Mouse (Mus musculus) olfactory bulb, adult 2 months (tissue): ENCODE measurements around the gene Frmd4a. TPM values are rescaled to one million over a fixed set of nuclear protein-coding genes. Genes with fewer than 3 reads are reported as not detected.

ENCODE experiments used
- H3K27ac ChIP-seq: fragments of 200-500 bp; 2 replicates; pipeline ENCODE4 v1.5.1; 2012; ENCODE audit warnings: low read depth, low read length; ENCODE audit not compliant: insufficient read depth
- H3K4me1 ChIP-seq: fragments of 200-500 bp; 2 replicates; pipeline ENCODE4 v1.6.1; 2012; ENCODE audit warnings: low read length; ENCODE audit not compliant: control insufficient read depth, insufficient read depth
- H3K4me3 ChIP-seq: fragments of 200-500 bp; 2 replicates; pipeline ENCODE4 v1.5.1; 2012; ENCODE audit warnings: mild to moderate bottlenecking, low read depth, low read length, moderate library complexity; ENCODE audit not compliant: insufficient read depth
- CTCF ChIP-seq: fragments of 200-500 bp; IDR thresholded peaks from 2 replicates; pipeline ENCODE4 v1.5.1; 2012; ENCODE audit warnings: low read depth, mild to moderate bottlenecking, low read length, moderate library complexity; ENCODE audit not compliant: insufficient read depth
- POLR2A ChIP-seq: fragments of 200-500 bp; IDR thresholded peaks from 2 replicates; pipeline ENCODE4 v1.6.1; 2012; ENCODE audit warnings: mild to moderate bottlenecking, low read depth, low read length, moderate library complexity; ENCODE audit not compliant: insufficient read depth
- WGBS: fragments of 180-500 bp; shearing (Covaris S2); methylation state at CpG from one replicate; pipeline ENCODE4 v1.1.7; 2018; 5-methylcytosine and 5-hydroxymethylcytosine counted together
- polyA plus RNA-seq: library from polyadenylated mRNA; stranded (reverse); fragments of >200 nt; gene quantifications from 2 replicates; pipeline ENCODE4 v1.2.4, GENCODE M21; 2012; ENCODE audit warnings: low replicate concordance; ENCODE audit not compliant: missing spikeins, insufficient read depth, insufficient read length

Frmd4a gene
- polyA plus RNA-seq, 1 experiment = not detected

DNA sequence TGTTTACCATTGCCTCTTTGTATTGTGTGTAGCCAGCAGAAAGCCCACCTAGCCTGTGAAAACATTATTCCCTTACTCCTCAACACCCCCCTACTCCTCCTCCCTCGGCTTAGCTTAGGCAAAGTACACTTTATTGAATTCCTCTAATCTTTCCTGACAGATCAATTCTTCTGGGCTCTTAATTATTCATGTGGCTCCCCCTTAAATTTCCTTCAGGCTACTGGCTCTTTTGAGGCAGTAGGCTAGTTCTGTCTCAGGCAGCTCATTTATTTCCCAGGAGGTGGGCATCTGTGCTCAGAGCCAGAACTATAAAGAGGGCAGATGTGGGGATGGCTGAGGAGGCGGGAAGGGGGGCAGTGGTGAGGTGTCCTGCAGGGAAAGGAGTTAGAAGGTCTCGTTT, 24.5 kb downstream of the Frmd4a start:
- WGBS = 49% methylated on average over 3 of the region's 3 CpGs

DNA sequence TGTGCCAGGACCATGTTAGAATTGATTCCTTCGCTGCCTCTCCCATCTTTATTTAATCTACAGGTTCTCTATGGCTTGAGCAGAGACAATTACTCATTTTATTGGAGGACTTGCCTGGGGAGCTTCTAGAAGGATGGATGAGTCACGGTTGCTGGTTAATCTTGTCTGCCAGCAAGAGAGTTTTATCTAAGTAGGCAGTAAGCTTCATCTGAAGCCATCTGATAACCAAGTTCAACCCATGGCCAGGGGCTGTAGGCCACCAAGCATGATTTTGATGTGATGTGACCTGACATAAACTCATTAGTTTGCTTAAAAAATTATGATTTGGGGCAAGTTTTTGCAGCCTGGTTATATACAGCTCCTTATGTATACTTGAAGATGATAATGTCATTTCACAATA, 38.0 kb downstream of the Frmd4a start:
- 0 out of 2 replicates have a peak, but pooled peaks cover 3% of the 10 kb centered on the region for H3K4me1 ChIP-seq
- H3K4me3 ChIP-seq = no peak overlapping the region
- H3K27ac ChIP-seq = no peak overlapping the region
- 64% methylated on average over 2 of the region's 2 CpGs for WGBS
- TF ChIP-seq POLR2A (no peak), CTCF (no peak)

More for the DNA sequence above, 24.5 kb downstream of the Frmd4a start:
- H3K27ac ChIP-seq = no peak overlapping the region
- H3K4me1 ChIP-seq = peaks cover 2% of the 10 kb centered on the region; the same call in 1 of the 2 replicates
- H3K4me3 ChIP-seq = no peak overlapping the region
- TF ChIP-seq POLR2A (no peak), CTCF (no peak)

DNA sequence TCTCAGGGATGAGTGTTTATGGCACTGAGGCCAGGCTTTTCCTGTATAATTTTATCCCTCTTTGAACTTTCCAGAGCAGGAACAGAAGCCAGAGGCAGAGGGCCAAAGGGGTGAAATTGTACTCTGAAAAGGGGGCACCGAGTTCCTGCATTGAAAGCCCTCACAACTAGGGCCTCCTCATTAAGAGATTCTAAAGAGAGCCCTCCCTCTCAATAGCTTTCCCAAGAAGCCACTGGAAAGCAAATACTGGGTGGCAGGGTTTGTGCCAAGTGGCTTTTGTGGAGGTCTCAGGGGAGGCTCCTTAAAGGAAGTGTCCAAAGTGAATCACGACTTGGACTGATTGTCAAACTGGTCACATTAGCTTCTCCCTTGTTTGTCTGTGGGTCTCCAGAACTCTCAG, 43.2 kb downstream of the Frmd4a start:
- no peak overlapping the region for H3K27ac ChIP-seq
- no peak for TF ChIP-seq POLR2A
- TF ChIP-seq CTCF = no peak
- H3K4me3 ChIP-seq = no peak overlapping the region
- 0 out of 2 replicates have a peak, but pooled peaks cover 3% of the 10 kb centered on the region for H3K4me1 ChIP-seq
- 19% methylated on average over 2 of the region's 2 CpGs for WGBS

DNA sequence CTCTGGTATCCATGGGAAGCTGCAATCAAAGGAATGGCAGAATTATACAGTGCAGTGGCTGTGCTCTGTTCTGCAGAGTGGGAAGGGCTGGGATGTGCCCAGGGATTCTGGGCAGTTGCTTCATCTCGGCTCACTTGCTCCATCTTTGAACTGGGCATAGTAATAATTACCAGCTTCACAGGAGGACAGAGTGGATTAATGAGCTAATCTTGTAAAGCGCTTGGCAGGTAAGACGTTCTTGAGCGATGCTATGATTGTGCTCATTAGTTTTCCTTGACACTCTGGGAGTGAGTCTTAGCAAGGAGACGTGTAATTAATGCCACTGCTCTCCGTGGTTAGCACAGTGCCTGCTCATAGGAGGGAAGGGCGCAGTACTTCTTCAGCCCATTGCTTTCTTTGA, 54.3 kb downstream of the Frmd4a start:
- 15% methylated on average over 7 of the region's 7 CpGs for WGBS
- Histone ChIP-seq H3K27ac (peak overlapping the region; percentile 47), H3K4me3 (no peak overlapping the region), H3K4me1 (peaks cover 13% of the 10 kb centered on the region)
- TF ChIP-seq POLR2A (no peak), CTCF (no peak)

DNA sequence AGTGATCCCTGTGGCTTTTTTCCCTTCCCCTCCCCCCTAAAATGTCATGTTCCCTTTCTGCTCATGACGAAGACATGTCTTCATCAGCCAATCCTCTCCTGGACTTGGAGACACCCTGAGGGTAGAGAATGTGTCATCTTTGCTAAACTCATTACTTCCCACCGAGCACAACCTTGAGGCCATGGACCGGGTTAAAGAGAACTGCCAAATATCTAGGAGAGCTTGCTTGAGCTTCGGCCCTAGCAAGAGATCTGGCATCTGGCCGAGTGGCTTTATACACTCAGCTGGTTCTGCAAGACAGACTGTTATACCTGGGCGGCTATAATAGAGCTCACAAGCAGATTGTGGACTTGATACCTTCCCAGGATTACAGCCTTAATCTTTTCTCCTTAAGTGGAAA, 66.4 kb downstream of the Frmd4a start:
- Histone ChIP-seq H3K27ac (no peak overlapping the region), H3K4me3 (no peak overlapping the region), H3K4me1 (no peaks in the 10 kb centered on the region)
- 80% methylated on average over 6 of the region's 6 CpGs for WGBS
- TF ChIP-seq POLR2A (no peak), CTCF (no peak)

DNA sequence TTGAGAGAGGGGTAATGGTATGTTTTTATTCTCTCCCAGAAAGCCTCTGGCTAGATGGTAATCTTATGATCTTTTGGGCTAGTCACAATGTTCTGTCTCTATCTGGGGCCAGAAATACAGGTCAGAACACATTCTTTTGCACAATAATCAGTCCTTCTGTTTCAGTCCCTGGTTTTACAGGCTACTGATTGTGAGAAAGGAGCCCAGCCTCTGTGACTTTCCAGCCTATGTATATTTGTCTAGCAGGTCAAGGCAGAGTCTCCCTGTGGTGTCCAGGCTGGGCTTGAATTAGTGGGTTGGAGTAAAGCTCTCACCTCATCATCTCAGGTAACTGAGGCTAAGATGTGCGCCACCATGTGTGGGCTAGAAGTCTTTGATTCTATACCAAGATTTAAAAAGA, 80.1 kb downstream of the Frmd4a start:
- Histone ChIP-seq H3K27ac (no peak overlapping the region), H3K4me3 (no peak overlapping the region), H3K4me1 (peaks cover 2% of the 10 kb centered on the region; the same call in 1 of the 2 replicates)
- no peak for TF ChIP-seq POLR2A
- 97% methylated on average over 1 of the region's 1 CpGs for WGBS

DNA sequence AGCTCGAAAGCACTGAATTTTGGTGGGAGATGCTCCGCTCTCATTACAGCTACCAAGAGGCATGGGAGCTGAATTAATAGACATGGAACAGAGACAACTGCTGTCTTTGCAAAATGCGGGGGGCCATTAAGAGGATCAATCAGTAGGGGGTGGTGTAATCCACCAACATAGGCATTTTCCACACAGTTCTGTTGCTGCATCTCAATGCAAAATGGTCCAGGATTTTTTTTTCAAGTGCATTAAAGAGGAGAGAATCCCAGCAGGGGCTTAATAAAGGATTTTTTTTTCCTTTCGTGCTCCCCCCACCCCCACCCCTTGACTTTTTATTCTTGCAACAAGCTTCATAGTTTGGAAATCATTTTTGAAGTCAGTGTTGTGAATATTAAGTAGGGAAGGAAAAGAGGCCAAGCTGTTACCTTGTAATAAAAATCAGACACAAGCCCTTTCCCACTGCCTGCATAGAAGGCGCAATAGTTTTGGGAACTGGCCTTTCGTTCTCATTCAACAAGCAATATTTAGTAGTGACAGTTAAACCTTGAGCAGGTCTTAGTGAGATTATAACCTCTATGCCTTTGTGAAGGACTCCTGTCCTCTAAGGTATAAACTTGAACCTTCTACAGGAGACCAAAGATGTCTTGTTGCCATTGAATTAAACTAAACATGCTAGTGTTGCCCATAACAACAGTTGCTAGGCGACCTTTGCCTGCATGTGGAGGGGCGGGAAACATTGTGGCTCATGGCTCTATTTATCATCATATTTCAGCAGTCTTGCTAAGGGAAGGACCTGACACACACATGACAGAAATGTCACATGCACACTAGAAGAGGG, 81.6 kb downstream of the Frmd4a start:
- WGBS = 34% methylated on average over 8 of the region's 8 CpGs
- Histone ChIP-seq H3K4me3 (no peak overlapping the region), H3K4me1 (peaks cover 2% of the 10 kb centered on the region; the same call in 1 of the 2 replicates), H3K27ac (peak overlapping the region; percentile 16)
- TF ChIP-seq POLR2A (no peak), CTCF (no peak)

DNA sequence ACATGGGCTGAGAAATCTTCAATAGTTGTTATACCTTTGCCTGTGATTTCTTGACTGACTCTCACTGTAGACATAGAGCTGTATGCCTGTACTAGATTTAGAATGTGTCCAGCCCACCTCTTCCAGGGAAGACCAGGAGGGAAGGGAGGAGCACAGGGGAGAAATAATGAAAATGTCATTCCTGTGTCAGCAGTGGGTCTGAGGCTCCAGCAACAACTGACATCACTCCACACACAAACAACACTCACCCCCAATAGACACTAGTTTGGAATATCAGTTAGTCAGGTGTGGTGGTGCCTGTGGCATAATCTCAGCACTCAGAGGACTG, 82.2 kb downstream of the Frmd4a start:
- TF ChIP-seq CTCF (no peak), POLR2A (no peak)
- Histone ChIP-seq H3K4me3 (no peak overlapping the region), H3K27ac (peak overlapping the region; percentile 10; the same call in 1 of the 2 replicates), H3K4me1 (peaks cover 2% of the 10 kb centered on the region; the same call in 1 of the 2 replicates)

DNA sequence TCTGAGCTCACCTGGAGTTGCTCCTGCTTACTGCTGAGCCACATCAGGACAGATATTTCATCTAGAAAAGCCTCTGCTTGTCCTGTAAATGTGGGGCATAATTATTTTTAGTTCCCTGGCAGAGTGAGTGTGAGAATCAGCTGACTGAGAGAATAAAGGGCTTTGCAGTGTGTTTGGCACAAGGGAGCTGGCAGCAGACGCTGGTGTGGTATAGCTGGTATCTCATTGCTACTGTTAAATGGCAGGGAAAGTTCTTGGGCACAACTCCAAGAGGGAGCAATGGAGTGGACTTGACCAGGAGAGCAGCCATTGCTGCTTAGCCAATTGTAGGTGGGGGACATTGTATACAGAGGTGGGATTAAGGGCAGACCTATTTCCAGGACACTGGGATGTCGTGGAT, 83.9 kb downstream of the Frmd4a start:
- peak overlapping the region; percentile 4 for H3K27ac ChIP-seq
- WGBS = 46% methylated on average over 2 of the region's 2 CpGs
- TF ChIP-seq POLR2A (no peak), CTCF (no peak)

More for the DNA sequence above, 83.9 kb downstream of the Frmd4a start:
- peaks cover 2% of the 10 kb centered on the region; the same call in 1 of the 2 replicates for H3K4me1 ChIP-seq
- H3K4me3 ChIP-seq = no peak overlapping the region
